Mouse (Mus musculus) megakaryocyte, embryonic 14.5 days (primary cell): ENCODE data around the gene Wdtc1. TPM values are rescaled to one million over a fixed set of nuclear protein-coding genes. Genes with fewer than 3 reads are reported as not detected.

ENCODE experiments used
- H3K27me3 ChIP-seq: replicated peaks from 2 replicates; pipeline ENCODE3; 2012; ENCODE audit warnings: inconsistent platforms
- H3K36me3 ChIP-seq: replicated peaks from 2 replicates; pipeline ENCODE3; 2012; ENCODE audit warnings: low read length, inconsistent platforms, mixed read lengths
- H3K4me1 ChIP-seq: 2 replicates; pipeline ENCODE4 v1.6.1; 2012; ENCODE audit warnings: inconsistent platforms
- H3K4me3 ChIP-seq: replicated peaks from 2 replicates; pipeline ENCODE3; 2012; ENCODE audit warnings: moderate library complexity, mild to moderate bottlenecking, inconsistent platforms
- H3K9me3 ChIP-seq: 2 replicates; pipeline ENCODE4 v1.6.1; 2012; ENCODE audit warnings: inconsistent platforms
- FLI1 ChIP-seq: IDR thresholded peaks from 2 replicates; pipeline ENCODE4 v1.6.1; 2012; ENCODE audit warnings: low read length, inconsistent platforms, mixed read lengths
- GATA1 ChIP-seq: IDR thresholded peaks from 3 replicates; pipeline ENCODE4 v1.6.1; 2012; ENCODE audit warnings: mixed read lengths, low read length, inconsistent platforms, borderline replicate concordance
- polyA plus RNA-seq: library from polyadenylated mRNA; stranded (reverse); fragments of >175 nt; gene quantifications from 2 replicates; pipeline ENCODE4 v1.2.3, GENCODE M21; 2012; ENCODE audit warnings: low replicate concordance; ENCODE audit not compliant: insufficient read depth

The Wdtc1 gene
- polyA plus RNA-seq, 1 experiment, result 85.7 TPM

DNA sequence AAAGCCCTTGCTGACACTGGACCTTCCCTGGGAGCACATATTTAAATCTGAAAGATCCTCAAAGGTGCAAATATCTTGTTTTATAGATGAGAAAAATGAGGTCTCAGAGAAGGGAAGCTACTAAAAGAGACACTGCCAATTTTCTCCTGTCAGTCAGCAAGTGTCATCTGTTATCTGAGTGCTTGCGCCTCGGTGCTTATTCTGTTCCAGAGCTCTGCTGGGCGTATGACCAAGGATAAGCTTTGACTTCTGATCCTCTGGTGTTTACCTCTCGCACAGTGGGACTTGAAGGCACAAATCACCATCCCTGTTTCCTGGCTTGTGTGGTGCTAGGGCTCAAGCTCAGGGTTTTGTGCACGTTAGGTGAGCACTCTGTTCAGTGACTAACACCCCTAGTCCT, 50.6 kb downstream of the Wdtc1 start:
- peaks cover 32% of the 10 kb centered on the region for H3K4me1 ChIP-seq
- TF ChIP-seq GATA1 (no peak), FLI1 (no peak)
- H3K4me3 ChIP-seq, result no peak overlapping the region
- no peaks in the 10 kb centered on the region for H3K9me3 ChIP-seq
- no peaks in the 10 kb centered on the region for H3K27me3 ChIP-seq
- peaks cover 92% of the 10 kb centered on the region for H3K36me3 ChIP-seq

DNA sequence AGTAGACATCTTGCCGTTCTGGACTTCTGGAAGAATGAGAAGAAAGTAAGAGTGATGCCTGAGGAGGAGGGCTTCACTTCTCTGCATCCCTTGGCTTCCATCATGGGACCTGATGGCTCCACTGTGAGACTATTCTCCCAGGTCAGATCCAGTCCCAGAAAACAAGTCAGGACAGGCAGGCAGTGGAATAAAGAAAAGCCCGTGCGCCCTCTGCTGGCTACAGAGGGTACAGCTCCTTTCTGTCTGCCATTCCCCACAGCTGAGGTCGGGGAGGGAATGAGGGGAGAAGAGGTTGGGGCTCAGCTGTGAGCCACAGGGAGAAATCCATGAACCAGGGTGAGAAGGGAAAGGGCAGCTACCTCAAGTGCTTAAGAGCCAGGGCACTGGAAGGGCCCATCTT, 51.5 kb downstream of the Wdtc1 start:
- TF ChIP-seq FLI1 (no peak), GATA1 (no peak)
- no peaks in the 10 kb centered on the region for H3K27me3 ChIP-seq
- H3K4me3 ChIP-seq, result no peak overlapping the region
- H3K36me3 ChIP-seq, result peaks cover 95% of the 10 kb centered on the region
- peaks cover 37% of the 10 kb centered on the region for H3K4me1 ChIP-seq
- no peaks in the 10 kb centered on the region for H3K9me3 ChIP-seq

DNA sequence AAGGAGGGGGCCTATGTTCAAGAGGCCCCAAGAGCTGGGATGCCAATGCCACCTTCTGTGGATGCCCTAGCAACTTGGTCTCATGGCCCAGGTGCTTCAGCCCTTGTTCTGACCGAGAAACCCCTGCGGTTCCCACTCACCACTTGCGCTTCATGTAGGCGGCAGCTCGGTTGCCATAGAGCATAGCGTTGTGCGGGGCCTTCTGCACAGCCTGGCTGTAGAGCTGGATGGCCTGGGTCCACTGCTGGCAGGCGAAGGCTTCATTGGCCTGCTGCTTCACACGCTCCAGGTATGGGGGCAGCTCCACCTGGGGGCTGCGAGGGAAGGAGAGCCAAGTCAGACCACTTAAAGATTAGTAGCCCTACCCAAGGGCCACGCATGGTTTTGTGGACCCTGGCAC, 52.9 kb downstream of the Wdtc1 start:
- Histone ChIP-seq H3K4me1 (peaks cover 37% of the 10 kb centered on the region), H3K36me3 (peaks cover 98% of the 10 kb centered on the region), H3K9me3 (no peaks in the 10 kb centered on the region), H3K4me3 (no peak overlapping the region), H3K27me3 (no peaks in the 10 kb centered on the region)
- no peak for TF ChIP-seq GATA1
- TF ChIP-seq FLI1, result no peak

DNA sequence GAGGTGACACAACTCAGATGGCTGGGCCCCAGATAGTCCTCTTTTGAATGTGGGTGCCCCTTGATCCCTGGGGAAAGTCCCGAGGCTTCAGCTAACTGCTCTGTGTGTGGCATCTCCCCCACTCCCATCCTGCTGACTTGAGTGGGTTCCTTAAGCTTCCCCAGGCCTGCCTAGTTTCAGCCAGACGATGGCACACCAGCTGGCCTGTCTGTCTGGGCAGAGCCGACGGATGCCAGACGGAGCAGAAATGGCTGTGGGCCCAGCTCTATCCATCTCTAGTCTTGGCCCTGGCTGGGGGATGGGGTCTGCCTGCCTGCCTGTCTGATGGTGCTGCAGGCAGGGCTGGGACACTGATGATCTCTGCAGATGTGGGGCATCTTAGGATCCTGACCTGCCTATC, 53.6 kb downstream of the Wdtc1 start:
- Histone ChIP-seq H3K9me3 (no peaks in the 10 kb centered on the region), H3K27me3 (no peaks in the 10 kb centered on the region), H3K36me3 (peaks cover 98% of the 10 kb centered on the region), H3K4me1 (peaks cover 37% of the 10 kb centered on the region), H3K4me3 (no peak overlapping the region)
- TF ChIP-seq FLI1, result no peak
- no peak for TF ChIP-seq GATA1

DNA sequence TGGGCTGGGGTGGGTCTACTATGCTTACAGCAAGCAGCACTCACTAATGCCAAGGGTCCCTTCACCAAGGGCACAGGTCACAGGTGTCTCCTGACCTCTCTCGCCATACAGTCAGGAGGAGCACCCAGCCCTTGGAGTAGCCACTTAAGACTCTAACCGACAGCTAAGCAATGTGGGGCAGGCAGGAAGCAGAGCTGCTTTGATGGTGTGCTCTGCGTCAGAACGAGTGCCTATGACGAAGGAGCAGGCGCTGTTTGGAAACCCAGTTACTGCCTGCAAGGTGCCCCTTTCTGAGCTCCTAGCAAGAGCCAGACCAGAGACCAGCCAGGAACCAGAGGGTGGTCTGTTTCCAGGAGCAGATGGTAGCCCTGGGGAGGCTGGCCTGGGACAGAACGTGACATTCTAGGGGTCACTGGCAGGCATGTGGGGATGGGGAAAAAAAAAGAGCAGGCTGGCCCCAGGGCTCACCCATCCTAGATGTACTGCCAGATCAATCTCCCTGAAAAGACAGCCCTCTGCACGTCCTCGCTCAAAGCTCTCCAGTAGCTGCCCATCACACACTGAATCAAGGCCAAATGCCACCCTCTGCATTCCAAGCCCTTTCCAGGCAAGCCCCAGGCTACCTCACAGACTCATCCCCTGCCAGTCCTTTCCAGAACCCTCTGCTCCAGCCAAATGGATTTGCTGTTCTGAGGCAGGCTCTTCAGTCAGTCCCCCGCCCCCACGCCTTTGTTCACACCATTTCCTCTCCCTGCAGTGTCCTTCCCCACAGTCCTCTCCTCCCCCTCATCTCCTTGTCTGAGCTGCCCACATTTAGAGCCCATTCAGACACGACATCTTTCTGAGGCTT, 54.5 kb downstream of the Wdtc1 start:
- no peaks in the 10 kb centered on the region for H3K9me3 ChIP-seq
- TF ChIP-seq GATA1 (no peak), FLI1 (no peak)
- H3K27me3 ChIP-seq, result no peaks in the 10 kb centered on the region
- peaks cover 100% of the 10 kb centered on the region for H3K36me3 ChIP-seq
- no peak overlapping the region for H3K4me3 ChIP-seq
- peaks cover 37% of the 10 kb centered on the region for H3K4me1 ChIP-seq

DNA sequence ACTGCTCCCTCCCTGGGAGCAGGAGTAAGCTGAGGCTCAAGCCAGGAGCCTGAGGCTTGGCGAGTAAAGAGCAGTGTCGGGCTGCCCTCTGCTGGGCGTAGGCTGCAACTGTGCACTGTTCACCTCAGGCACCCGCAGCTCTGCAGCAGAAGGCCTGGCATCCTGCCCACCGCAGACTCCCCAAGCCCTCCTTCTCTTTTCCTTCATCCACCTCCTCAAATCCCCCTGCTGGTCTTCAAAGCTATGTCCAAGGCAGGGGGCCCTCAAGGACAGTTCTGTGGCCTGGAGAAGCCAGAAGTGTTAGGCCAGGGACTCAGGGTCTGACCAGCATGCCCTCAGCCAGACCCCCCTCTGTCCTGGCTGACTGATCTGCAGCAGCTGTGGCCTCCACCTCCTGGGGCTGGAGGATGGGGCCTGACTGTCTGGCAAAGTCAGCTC, 55.5 kb downstream of the Wdtc1 start:
- Histone ChIP-seq H3K4me1 (peaks cover 37% of the 10 kb centered on the region), H3K27me3 (peaks cover 2% of the 10 kb centered on the region), H3K9me3 (no peaks in the 10 kb centered on the region), H3K36me3 (peaks cover 100% of the 10 kb centered on the region), H3K4me3 (no peak overlapping the region)
- TF ChIP-seq GATA1 (no peak), FLI1 (no peak)

DNA sequence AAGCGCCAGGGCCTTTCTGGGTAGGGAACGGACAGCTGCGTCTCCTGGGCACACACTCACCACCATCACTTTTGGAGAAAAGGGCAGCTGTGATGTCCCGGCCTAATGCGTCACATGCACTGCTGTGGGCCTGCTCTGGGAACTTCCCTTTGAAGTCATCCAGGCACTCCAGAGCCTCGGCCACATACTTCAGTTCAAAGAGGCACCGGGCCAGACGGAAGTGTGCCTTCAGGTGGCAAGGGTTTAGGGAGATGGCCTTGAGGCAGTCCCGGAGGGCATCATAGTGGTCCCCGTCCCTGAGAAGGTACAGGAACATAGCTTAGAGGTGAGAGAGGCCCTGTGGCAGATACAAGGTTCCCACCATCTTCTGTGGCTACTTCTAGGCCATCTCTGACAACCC, 55.9 kb downstream of the Wdtc1 start:
- Histone ChIP-seq H3K9me3 (no peaks in the 10 kb centered on the region), H3K36me3 (peaks cover 100% of the 10 kb centered on the region), H3K27me3 (peaks cover 2% of the 10 kb centered on the region), H3K4me3 (no peak overlapping the region), H3K4me1 (peaks cover 37% of the 10 kb centered on the region)
- no peak for TF ChIP-seq FLI1
- no peak for TF ChIP-seq GATA1

DNA sequence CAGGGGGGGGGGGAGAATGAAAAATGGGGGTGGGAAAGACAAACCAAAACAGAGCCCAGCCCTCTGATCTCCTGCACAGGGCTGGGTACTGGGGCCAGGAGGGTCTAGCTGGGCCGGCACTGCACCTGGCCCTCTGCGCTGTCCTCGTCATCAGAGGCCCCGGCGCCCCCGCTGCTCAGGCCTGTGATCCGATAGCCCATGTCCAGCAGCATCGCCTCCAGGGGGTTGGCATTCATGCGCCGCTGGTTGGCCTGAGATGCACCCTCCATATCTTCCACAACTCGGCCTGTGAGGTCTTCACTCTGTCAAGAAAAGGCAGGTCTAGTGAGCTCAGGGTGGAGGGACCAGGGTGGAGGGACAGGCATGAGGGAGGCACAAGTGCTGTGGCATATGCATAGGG, 59.2 kb downstream of the Wdtc1 start:
- Histone ChIP-seq H3K4me3 (no peak overlapping the region), H3K4me1 (peaks cover 24% of the 10 kb centered on the region), H3K36me3 (peaks cover 77% of the 10 kb centered on the region), H3K9me3 (no peaks in the 10 kb centered on the region), H3K27me3 (peaks cover 2% of the 10 kb centered on the region)
- no peak for TF ChIP-seq FLI1
- no peak for TF ChIP-seq GATA1

DNA sequence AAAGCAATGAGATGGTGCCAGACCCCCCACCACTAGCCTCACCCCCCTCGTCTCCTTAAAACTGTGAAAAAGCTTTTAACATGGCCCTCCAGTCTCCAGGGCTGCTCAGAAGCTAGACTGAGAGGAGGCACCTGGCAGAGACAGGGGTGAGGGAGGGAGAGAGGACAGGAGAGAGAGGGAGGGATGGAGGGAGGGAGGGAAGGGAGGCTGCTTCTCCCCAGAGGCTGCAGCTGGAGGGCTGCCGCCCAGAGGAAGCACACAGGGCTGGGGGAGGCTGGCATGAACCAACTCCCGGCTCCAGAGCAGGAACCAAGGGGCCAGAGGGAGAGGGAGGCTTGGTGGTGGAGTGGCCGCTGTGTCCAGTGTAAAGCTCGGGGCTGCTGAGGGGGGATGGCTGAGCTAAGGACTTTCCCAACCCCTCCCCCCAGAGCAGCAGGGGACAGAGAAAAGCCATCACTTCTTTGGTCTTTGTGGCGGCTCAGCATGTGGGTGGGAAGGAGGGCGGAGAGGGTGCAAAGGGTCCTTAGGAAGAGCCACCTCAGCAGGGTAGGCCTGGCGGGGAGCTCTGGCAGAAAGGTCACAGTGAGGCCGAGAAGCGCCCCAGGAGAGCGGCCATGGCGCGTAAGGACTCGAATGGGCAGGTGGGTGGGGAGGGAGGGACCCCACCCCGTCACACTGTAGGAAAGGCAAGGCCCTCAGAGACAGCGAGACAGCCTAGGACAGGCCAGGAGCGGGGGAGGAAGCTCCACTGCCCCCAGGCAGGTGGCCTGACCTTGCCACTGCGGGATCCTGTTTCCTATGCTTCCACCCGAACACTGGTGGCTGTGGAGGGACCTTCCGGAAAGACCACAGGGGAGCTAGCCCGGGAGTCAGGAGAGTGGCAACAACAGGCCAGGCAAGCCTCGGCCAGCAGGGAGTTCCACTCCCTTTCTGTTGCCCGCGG, 60.1 kb downstream of the Wdtc1 start:
- no peak overlapping the region for H3K4me3 ChIP-seq
- TF ChIP-seq FLI1 (no peak), GATA1 (no peak)
- H3K27me3 ChIP-seq, result peaks cover 2% of the 10 kb centered on the region
- H3K36me3 ChIP-seq, result peaks cover 68% of the 10 kb centered on the region
- no peaks in the 10 kb centered on the region for H3K9me3 ChIP-seq
- peaks cover 15% of the 10 kb centered on the region for H3K4me1 ChIP-seq

DNA sequence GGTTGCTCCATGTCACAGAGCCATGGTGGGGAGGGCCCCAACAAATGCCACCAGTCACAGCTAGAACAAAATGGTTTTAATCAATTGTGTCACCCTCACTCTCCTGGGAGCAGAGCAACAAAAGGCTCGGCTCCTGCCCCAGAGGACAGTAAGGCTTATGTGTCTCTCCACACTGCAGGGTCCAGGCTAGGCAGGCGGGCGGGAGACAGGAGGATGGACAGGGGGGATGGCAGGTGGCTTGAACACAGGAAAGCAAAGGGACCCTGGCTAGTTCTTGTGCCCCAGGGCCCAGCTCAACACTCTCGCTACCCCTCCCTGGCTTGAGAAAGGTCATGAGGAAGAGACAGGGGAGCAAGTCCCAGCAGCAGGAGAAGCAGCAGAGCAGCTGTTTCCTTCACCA, 60.9 kb downstream of the Wdtc1 start:
- H3K27me3 ChIP-seq, result peaks cover 2% of the 10 kb centered on the region
- H3K36me3 ChIP-seq, result peaks cover 60% of the 10 kb centered on the region
- no peaks in the 10 kb centered on the region for H3K9me3 ChIP-seq
- peaks cover 7% of the 10 kb centered on the region for H3K4me1 ChIP-seq
- no peak overlapping the region for H3K4me3 ChIP-seq
- TF ChIP-seq FLI1, result no peak
- no peak for TF ChIP-seq GATA1
